Mouse (Mus musculus): Measurements from ENCODE around the gene Becn1.
A peak's percentile ranks its signal among the peaks of the same experiment; 100 is the strongest.

DNA sequence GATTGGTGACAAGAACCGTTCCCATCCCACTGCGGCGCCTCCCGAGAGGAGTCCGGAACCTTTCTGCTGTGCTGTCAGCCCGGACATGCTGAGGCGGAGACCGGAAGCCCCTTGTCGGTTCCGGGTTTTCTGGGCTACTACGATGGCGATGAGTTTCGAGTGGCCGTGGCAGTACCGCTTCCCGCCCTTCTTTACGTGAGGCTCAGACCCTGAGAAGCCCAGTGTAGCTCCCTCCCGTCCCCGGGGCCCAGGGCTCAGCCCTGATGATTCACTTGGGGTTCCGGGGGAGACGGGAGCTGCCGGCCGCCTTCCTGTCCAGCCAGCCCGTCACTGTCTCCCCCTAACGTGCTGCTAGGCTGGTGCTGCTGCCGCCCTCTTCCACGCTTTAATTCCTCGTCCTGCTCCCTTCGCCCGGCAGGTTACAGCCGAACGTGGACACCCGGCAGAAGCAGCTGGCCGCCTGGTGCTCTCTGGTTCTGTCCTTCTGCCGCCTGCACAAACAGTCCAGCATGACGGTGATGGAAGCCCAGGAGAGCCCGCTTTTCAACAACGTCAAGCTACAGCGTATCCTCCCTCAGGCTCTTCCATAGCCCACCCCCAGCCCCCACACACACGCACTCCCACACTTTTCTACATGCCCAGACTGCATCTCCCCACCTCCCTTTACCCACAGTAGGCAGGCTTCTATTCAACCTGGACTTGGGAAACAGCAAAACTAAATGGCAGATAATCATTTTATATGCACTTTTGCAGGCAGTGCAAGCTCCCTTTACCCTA, 48.3 kb downstream of the Becn1 start, which contains the start of gene Vps25:
- TF ChIP-seq CTCF (IDR thresholded peaks at IDR 0.05; ENCODE audit: low read depth) (peak; percentile 39), EP300 (IDR thresholded peaks at IDR 0.05; ENCODE audit: low read depth) (no peak)
